Mouse (Mus musculus) E14TG2a.4 (cell line): ENCODE measurements around the gene Olfr784.
"Not testable (repeated sequence)": the region's sequence is repeated elsewhere in the genome, so short reads cannot be mapped to it uniquely, and the experiment has no call there.

ENCODE experiments used
- H3K27me3 ChIP-seq: 2 replicates; pipeline ENCODE4 v1.6.1; 2014; ENCODE audit warnings: low read length, control low read depth; ENCODE audit not compliant: insufficient read depth
- H3K36me3 ChIP-seq: 2 replicates; pipeline ENCODE4 v1.6.1; 2014; ENCODE audit warnings: low read length, control low read depth; ENCODE audit not compliant: insufficient read depth
- H3K4me1 ChIP-seq: replicated peaks from 2 replicates; pipeline ENCODE4 v1.6.1; 2014; ENCODE audit warnings: low read depth, low read length, control low read depth
- H3K4me3 ChIP-seq: replicated peaks from 2 replicates; pipeline ENCODE4 v1.5.1; 2014; ENCODE audit warnings: mild to moderate bottlenecking, low read length
- H3K9me3 ChIP-seq: 2 replicates; pipeline ENCODE4 v1.6.1; 2014; ENCODE audit warnings: low read length, control low read depth
- CTCF ChIP-seq: conservative IDR thresholded peaks from 2 replicates; pipeline ENCODE4 v1.5.1; 2014; ENCODE audit warnings: low read length
- NANOG ChIP-seq: IDR thresholded peaks from 2 replicates; pipeline ENCODE4 v1.6.1; 2014; ENCODE audit warnings: borderline replicate concordance, low read length, mixed read lengths
- POU5F1 ChIP-seq: IDR thresholded peaks from 2 replicates; pipeline ENCODE4 v1.6.1; 2014; ENCODE audit warnings: low read length, borderline replicate concordance

Gene Olfr784

DNA sequence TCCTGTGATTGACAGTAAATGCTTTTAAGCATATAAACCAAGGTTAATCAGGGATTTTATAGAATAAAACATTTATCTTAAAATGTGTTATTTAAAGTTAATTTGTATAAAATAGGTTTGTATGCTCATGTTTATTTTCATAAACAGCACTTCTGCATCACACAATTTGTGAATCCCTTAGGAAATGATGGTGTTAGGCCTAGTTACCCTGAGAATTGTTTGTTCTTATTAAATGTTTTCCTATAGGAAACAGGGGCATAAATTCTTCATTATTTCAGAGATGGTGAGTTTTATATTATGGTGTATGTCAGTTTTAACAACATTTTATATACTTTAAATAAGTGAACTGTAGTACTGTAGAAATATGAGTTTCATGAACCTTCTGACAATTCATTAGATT lies at the start of gene Olfr784:
Gene Olfr784, plus strand, starts transcription at position 301 of the 400 bp plus-strand sequence.
- TF ChIP-seq CTCF = no peak
- no peak for TF ChIP-seq POU5F1
- TF ChIP-seq NANOG = no peak
- no peak within 1 kb of the TSS for H3K4me3 ChIP-seq
- H3K36me3 ChIP-seq = no peaks in the 10 kb centered on the region
- peaks cover 52% of the 10 kb centered on the region for H3K9me3 ChIP-seq
- H3K4me1 ChIP-seq = no peaks in the 10 kb centered on the region
- no peaks in the 10 kb centered on the region for H3K27me3 ChIP-seq

GRCm38 (mm10) chr10:129348550-129348949 lies 35.3 kb upstream of the Olfr784 start, which contains the start of gene Olfr782:
Gene Olfr782, plus strand, starts transcription at chr10:129348850.
- no peak for TF ChIP-seq NANOG
- no peak for TF ChIP-seq POU5F1
- no peak for TF ChIP-seq CTCF
- Histone ChIP-seq H3K4me1 (no peaks in the 10 kb centered on the region), H3K9me3 (peaks cover under 1% of the 10 kb centered on the region; the same call in 1 of the 2 replicates), H3K4me3 (no peak within 1 kb of the TSS), H3K36me3 (no peaks in the 10 kb centered on the region), H3K27me3 (no peaks in the 10 kb centered on the region)

GRCm38 (mm10) chr10:129352475-129352874 lies 31.4 kb upstream of the Olfr784 start:
- H3K27me3 ChIP-seq, H3K4me1 ChIP-seq, H3K36me3 ChIP-seq, H3K4me3 ChIP-seq: not testable (repeated sequence)
- peaks cover 36% of the 10 kb centered on the region for H3K9me3 ChIP-seq

- H3K9me3 ChIP-seq = peaks cover 74% of the 10 kb centered on the region
- H3K27me3 ChIP-seq, H3K36me3 ChIP-seq, H3K4me3 ChIP-seq, H3K4me1 ChIP-seq: not testable (repeated sequence)
Measured at GRCm38 (mm10) chr10:129356496-129356895, 27.4 kb upstream of the Olfr784 start.

- peaks cover 82% of the 10 kb centered on the region for H3K9me3 ChIP-seq
- TF ChIP-seq POU5F1 (no peak), CTCF (no peak), NANOG (no peak)
- no peaks in the 10 kb centered on the region for H3K36me3 ChIP-seq
- H3K4me3 ChIP-seq = no peak overlapping the region
- H3K27me3 ChIP-seq = no peaks in the 10 kb centered on the region
- H3K4me1 ChIP-seq = no peaks in the 10 kb centered on the region
Measured at GRCm38 (mm10) chr10:129357307-129357706, 26.6 kb upstream of the Olfr784 start.

GRCm38 (mm10) chr10:129374051-129374450 lies 9.8 kb upstream of the Olfr784 start:
- H3K27me3 ChIP-seq, H3K4me3 ChIP-seq, H3K4me1 ChIP-seq, H3K36me3 ChIP-seq: not testable (repeated sequence)
- peaks cover 88% of the 10 kb centered on the region for H3K9me3 ChIP-seq

GRCm38 (mm10) chr10:129400892-129401291 lies 17.0 kb downstream of the Olfr784 start:
- H3K9me3 ChIP-seq = peaks cover 74% of the 10 kb centered on the region
- no peaks in the 10 kb centered on the region for H3K4me1 ChIP-seq
- no peaks in the 10 kb centered on the region for H3K36me3 ChIP-seq
- H3K4me3 ChIP-seq = no peak overlapping the region
- TF ChIP-seq CTCF (no peak), NANOG (no peak), POU5F1 (no peak)
- no peaks in the 10 kb centered on the region for H3K27me3 ChIP-seq

- no peaks in the 10 kb centered on the region for H3K36me3 ChIP-seq
- H3K9me3 ChIP-seq = peaks cover 40% of the 10 kb centered on the region
- TF ChIP-seq NANOG (no peak), CTCF (no peak), POU5F1 (no peak)
- no peaks in the 10 kb centered on the region for H3K4me1 ChIP-seq
- no peaks in the 10 kb centered on the region for H3K27me3 ChIP-seq
- no peak within 1 kb of the TSS for H3K4me3 ChIP-seq
Measured at GRCm38 (mm10) chr10:129405126-129405525, 21.2 kb downstream of the Olfr784 start, which contains the start of gene Olfr785. Gene Olfr785, plus strand, starts transcription at chr10:129405426.

- Histone ChIP-seq H3K27me3 (no peaks in the 10 kb centered on the region), H3K9me3 (no peaks in the 10 kb centered on the region), H3K4me1 (no peaks in the 10 kb centered on the region), H3K4me3 (no peak within 1 kb of the TSS), H3K36me3 (no peaks in the 10 kb centered on the region)
- TF ChIP-seq CTCF (no peak), POU5F1 (no peak), NANOG (no peak)
Measured at GRCm38 (mm10) chr10:129427006-129427405, 43.1 kb downstream of the Olfr784 start, which contains the start of gene Olfr786. Gene Olfr786, plus strand, starts transcription at chr10:129427306.
